Mouse (Mus musculus): ENCODE measurements around the gene Gm49391. TPM values are rescaled to one million over a fixed set of nuclear protein-coding genes. Genes with fewer than 3 reads are reported as not detected.

Gm49391 gene
- polyA plus RNA-seq (2017; shearing (Covaris generic)) = not detected

DNA sequence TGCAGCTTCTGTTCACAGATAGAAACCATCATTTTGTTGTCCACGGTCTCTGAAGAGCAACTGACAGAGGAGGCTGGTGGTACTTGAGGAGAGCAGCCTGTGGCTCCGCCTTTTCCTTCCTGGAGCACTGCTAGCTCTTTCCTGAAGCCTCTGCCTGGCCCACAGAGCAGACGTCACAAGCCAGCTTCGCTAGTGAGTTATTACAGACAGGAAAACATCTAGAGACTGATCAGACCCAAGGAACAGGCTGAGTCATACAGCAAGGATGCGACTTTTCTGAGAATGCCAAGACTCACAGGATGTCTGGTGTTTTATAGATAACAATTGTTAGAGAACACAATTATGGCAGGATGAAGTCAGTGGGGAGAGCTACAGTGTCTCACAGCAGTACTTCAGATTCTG is at the start of gene Gm49391, which contains the start of gene Ctla2a:
Gene Gm49391 (minus strand): TSS at position 72 of the 402 bp plus-strand sequence.
Gene Ctla2a (minus strand): TSS at position 126 of the 402 bp plus-strand sequence.

GRCm38 (mm10) chr13:60941884-60942283 is 5.5 kb upstream of the Gm49391 start, which contains the start of gene Tpbpa:
Tpbpa (minus strand) TSS chr13:60941984.

DNA sequence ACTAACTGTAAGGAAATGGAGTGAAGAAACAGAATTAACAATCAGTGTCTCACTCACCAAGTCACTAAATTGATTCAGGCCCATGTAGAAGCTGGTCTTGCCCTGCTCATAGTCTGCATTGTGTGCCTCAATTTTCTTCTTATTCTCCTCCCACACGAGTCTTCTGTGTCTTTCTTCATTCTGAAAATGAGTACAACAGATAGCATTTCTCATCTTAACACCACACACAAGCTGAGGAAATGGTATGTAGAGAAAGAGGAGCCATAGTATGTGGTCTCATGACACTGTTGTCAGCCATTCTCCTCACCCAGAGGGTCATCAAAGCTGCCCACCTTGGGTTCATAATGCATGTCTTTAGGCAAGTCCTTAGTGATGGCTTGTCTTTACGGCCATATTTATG is 881 bp downstream of the Gm49391 start, which contains the start of gene Gm49393:
Gene Gm49393 (minus strand): TSS at position 101 of the 400 bp plus-strand sequence.

DNA sequence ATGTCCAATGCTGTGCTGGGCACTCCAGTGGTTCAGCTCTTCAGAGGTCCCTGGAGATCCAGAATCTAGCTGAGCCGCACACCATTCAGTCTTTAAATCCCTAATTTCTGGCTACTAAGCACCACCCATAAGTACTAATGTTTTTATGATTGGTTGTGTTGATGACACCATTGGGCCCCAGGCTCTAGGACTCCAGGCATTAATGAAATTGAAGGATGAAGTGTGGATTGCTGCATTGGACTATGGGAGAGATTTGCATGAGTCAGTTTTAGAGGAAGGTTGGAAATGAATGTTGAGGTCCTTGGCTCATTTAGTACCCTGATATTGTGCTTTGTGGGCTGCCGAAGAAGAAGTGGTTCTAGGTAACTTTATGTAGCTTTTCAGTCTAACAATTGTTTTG is 31.6 kb downstream of the Gm49391 start, which contains the start of gene Tpbpb:
Gene Tpbpb (minus strand): TSS at position 101 of the 400 bp plus-strand sequence.

GRCm38 (mm10) chr13:60897328-60897727 is 39.0 kb downstream of the Gm49391 start, which contains the start of gene Ctla2b:
Ctla2b (minus strand) TSS chr13:60897447.

GRCm38 (mm10) chr13:60896794-60897193 is 39.6 kb downstream of the Gm49391 start, which contains the start of gene Gm49392:
Gm49392 (minus strand) TSS chr13:60896894.

GRCm38 (mm10) chr13:60864281-60864680 is 72.1 kb downstream of the Gm49391 start, which contains the start of gene 4930486L24Rik:
4930486L24Rik (minus strand) TSS chr13:60864475.

Other genes with a start within 250 kb of the Gm49391 start
- not detected for gene BC051665, start 150.2 kb downstream of the Gm49391 start, polyA plus RNA-seq (2017; shearing (Covaris generic))
- gene Ctsll3, start 133.7 kb downstream of the Gm49391 start, polyA plus RNA-seq (2017; shearing (Covaris generic)) = not detected
- gene 4930486L24Rik, start 72.1 kb downstream of the Gm49391 start, polyA plus RNA-seq (2017; shearing (Covaris generic)) = 2.3 TPM
- not detected for gene Gm49392, start 39.7 kb downstream of the Gm49391 start, polyA plus RNA-seq (2017; shearing (Covaris generic))
- gene Ctla2b, start 39.1 kb downstream of the Gm49391 start, polyA plus RNA-seq (2017; shearing (Covaris generic)) = 3.4 TPM
- gene Tpbpb, start 31.7 kb downstream of the Gm49391 start, polyA plus RNA-seq (2017; shearing (Covaris generic)) = not detected
- gene Gm49393, start 981 bp downstream of the Gm49391 start, polyA plus RNA-seq (2017; shearing (Covaris generic)) = not detected
- gene Ctla2a, start 54 bp upstream of the Gm49391 start, polyA plus RNA-seq (2017; shearing (Covaris generic)) = 14.0 TPM
- gene Tpbpa, start 5.4 kb upstream of the Gm49391 start, polyA plus RNA-seq (2017; shearing (Covaris generic)) = not detected
- gene Ctsj, start 69.4 kb upstream of the Gm49391 start, polyA plus RNA-seq (2017; shearing (Covaris generic)) = not detected
- not detected for gene Ctsq, start 104.1 kb upstream of the Gm49391 start, polyA plus RNA-seq (2017; shearing (Covaris generic))
- not detected for gene Ctsr, start 227.7 kb upstream of the Gm49391 start, polyA plus RNA-seq (2017; shearing (Covaris generic))

All from CD4-positive, CD25-positive, alpha-beta regulatory T cell (primary cell).